In genomic region chr10:83654591-83654990, GRCm38 (mm10) we compare ENCODE assay signal across 21 mouse cellular contexts. TPM values are rescaled to one million over a fixed set of nuclear protein-coding genes. Genes with fewer than 3 reads are reported as not detected.
A peak's percentile ranks its signal among the peaks of the same experiment; 100 is the strongest.
DNase-seq lines count a peak whose midpoint lies in the region; TF ChIP-seq lines count a peak whose summit lies in the region.
"Had no signal": no experiment of that assay in that cellular context is flagged by ENCODE, and none has a peak within 500 bp of the region (broad histone marks: within the 10 kb centered on the region; RNA-seq: fewer than 3 reads in every experiment).

No protein-coding gene starts in this region.

- H3K27ac ChIP-seq in heart, adult 2 months, result no peak overlapping the region
- H3K27ac ChIP-seq: embryonic facial prominence, embryonic 10.5 days; forebrain, embryonic 15.5 days; intestine, embryonic 15.5 days; left cerebral cortex, adult 2 months; limb, embryonic 10.5 days; liver, embryonic 15.5 days; lung, embryonic 15.5 days; midbrain, embryonic 15.5 days; neural tube, embryonic 12.5 days; stomach, postnatal 0 days had no signal

- no peak overlapping the region for H3K9ac ChIP-seq in heart, adult 2 months (ENCODE audit: low read depth, low read length)
- H3K9ac ChIP-seq: forebrain, embryonic 15.5 days; intestine, embryonic 15.5 days; liver, embryonic 15.5 days; lung, embryonic 15.5 days; midbrain, embryonic 15.5 days; neural tube, embryonic 12.5 days had no signal

- no peak overlapping the region for H3K4me3 ChIP-seq in heart, adult 2 months
- H3K4me3 ChIP-seq: embryonic facial prominence, embryonic 10.5 days; forebrain, embryonic 15.5 days; intestine, embryonic 15.5 days; left cerebral cortex, adult 2 months; limb, embryonic 10.5 days; liver, embryonic 15.5 days; lung, embryonic 15.5 days; midbrain, embryonic 15.5 days; neural tube, embryonic 12.5 days had no signal

- H3K36me3 ChIP-seq in heart, adult 2 months (ENCODE audit: control insufficient read depth, insufficient read depth, low read length), result no peaks in the 10 kb centered on the region
- H3K36me3 ChIP-seq: embryonic facial prominence, embryonic 10.5 days; forebrain, embryonic 15.5 days; intestine, embryonic 15.5 days; limb, embryonic 10.5 days; liver, embryonic 15.5 days; lung, embryonic 15.5 days; midbrain, embryonic 15.5 days; neural tube, embryonic 12.5 days had no signal

- H3K27me3 ChIP-seq in heart, adult 2 months (ENCODE audit: control insufficient read depth, insufficient read depth, low read length), result no peaks in the 10 kb centered on the region
- H3K27me3 ChIP-seq: forebrain, embryonic 15.5 days; intestine, embryonic 15.5 days; lung, embryonic 15.5 days; midbrain, embryonic 15.5 days; neural tube, embryonic 12.5 days had no signal

- intact Hi-C loops in heart, adult 2 months (cut with DNase I), result loop anchor here (5.0 kb wide), 1 partner anchor 123 kb away; no protein-coding TSS in a partner anchor

- DNase-seq in heart, adult 11 months, result peak; percentile 87
- no peak for DNase-seq in heart, adult 2 months
- peak; percentile 69 for DNase-seq in testis, postnatal 14 days (ENCODE audit: low spot score)
- DNase-seq in testis, postnatal 10 days (ENCODE audit: low spot score), result no peak
- peak; percentile 84 for DNase-seq in adrenal gland, postnatal 14 days
- no peak for DNase-seq in kidney, postnatal 14 days
- no peak for DNase-seq in thymus, postnatal 25 days
- DNase-seq: kidney, adult 8-10 months; kidney, postnatal 10 days; liver; lung, postnatal 4 days had no signal

- no peak for TF ChIP-seq EP300 in heart, adult 2 months (IDR thresholded peaks at IDR 0.05; ENCODE audit: insufficient read depth, low read depth, low read length)

- H3K4me1 ChIP-seq in heart, adult 2 months (ENCODE audit: control insufficient read depth, insufficient read depth, low read length), result no peaks in the 10 kb centered on the region
- H3K4me1 ChIP-seq: embryonic facial prominence, embryonic 10.5 days; forebrain, embryonic 15.5 days; intestine, embryonic 15.5 days; limb, embryonic 10.5 days; liver, embryonic 15.5 days; lung, embryonic 15.5 days; midbrain, embryonic 15.5 days; neural tube, embryonic 12.5 days had no signal

- no peaks in the 10 kb centered on the region for H3K79me2 ChIP-seq in heart, adult 2 months (replicated peaks; ENCODE audit: control insufficient read depth, insufficient read depth, low read length)

- TF ChIP-seq CTCF in heart, adult 2 months (IDR thresholded peaks at IDR 0.05), result no peak

- 73% methylated on average over 2 of the region's 2 CpGs for WGBS in heart, adult 2 months

- TF ChIP-seq POLR2A in heart, adult 2 months (IDR thresholded peaks at IDR 0.05; ENCODE audit: insufficient read depth, low read depth, low read length), result no peak

RNA-seq across cellular contexts. Expression of gene Appl2, which starts 6.1 kb away (rescaled TPM):
- total RNA-seq in heart, adult 2 months (2021), result 10 to 100 TPM; 40.7 to 41.4 TPM
- 25.7 and 43.2 TPM in 2 replicates for polyA plus RNA-seq in heart, adult 2 months (2012; rRNA removed)
- 63.5 and 81.7 TPM in 2 replicates for total RNA-seq in adrenal gland, postnatal 14 days (2021)

Comparison
In these comparisons a context has a peak if more than half of its experiments do, and no peak if none do; other contexts are left out.
1. DNase-seq: peak in heart, adult 11 months (single experiment), testis, postnatal 14 days (single experiment) and adrenal gland, postnatal 14 days (single experiment); none in heart, adult 2 months (0 of 2), testis, postnatal 10 days (single experiment), kidney, postnatal 14 days (single experiment) and thymus, postnatal 25 days (single experiment).